Mouse (Mus musculus): ENCODE measurements around the gene Rhobtb1.

Rhobtb1 gene

DNA sequence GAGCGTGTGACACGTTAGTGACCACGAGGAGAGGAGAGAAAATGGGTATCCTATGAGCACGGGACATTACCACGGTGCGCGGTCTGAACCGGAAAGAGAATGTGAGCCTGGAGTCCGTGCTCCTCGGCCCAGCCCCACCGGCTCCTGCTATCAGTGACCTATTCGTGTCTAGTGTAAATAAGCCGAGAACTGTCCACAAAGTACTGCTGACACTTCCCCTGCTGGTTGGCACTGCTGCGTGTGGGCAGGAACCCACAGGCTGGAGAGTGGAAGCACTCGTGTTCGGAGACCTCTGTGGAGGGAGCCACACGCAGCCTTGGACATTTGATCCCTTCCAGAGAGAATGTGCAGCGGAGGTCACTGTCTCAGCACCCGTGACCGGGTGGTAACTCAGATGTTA is at the start of gene Rhobtb1:
Gene Rhobtb1, plus strand, starts transcription at position 390 of the 400 bp plus-strand sequence.
- DNase-seq (ENCODE audit: low spot score in 2 of 2), result no peak

DNA sequence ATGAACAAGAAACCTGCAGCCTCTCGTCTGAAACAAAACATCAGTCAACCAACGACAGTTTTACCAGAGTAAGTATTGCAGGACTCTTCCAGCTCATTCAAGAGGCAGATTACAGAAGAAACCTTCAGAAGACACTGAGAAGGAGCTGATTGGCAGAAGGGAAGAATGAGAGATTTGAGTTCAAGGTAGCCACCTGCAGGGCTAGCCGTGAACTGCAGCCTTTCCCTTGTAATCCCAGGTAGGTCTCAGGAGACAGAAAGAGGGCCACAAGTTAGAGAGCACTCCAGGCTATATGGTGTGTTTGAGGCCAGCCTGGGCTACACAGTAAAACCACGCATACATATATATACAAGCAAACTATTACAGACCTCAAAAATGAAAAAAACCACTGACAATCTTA is 49.2 kb upstream of the Rhobtb1 start:
- DNase-seq (ENCODE audit: low spot score in 2 of 2), result no peak

DNA sequence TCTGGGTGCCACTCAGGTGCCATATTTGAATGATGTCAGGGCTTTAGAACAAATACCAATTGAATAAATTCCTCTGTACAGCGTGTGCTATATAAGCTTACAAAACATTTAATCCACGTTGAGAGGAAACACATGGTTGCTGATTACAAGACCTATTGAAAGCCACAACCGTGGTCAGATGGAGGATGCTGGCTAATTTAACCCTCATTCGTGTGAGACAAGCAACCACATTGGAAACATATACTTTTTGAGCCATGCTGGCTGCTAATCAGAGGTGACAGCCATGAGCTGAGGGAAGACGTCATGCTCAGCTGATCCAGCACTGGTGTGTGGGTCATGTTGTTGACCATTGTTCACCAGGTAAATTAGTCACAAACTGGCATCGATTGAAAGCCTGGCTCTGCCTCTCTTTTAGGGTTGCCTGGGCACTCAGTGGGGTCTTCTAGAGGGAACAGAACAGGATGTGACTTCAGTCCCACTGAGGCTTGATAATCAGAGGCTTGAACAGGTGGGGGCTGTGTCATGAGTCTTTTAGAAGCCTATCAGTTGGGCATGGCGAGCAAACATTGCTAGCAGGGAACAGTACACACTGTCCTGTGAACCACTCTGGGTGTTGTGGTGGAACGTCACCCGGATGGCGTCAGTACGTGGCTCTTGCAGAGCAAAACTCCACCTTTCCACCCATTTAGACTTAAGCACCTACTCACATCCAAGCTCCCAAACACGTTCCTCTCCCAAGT is 46.9 kb upstream of the Rhobtb1 start:
- no peak for DNase-seq (ENCODE audit: low spot score in 2 of 2)

DNA sequence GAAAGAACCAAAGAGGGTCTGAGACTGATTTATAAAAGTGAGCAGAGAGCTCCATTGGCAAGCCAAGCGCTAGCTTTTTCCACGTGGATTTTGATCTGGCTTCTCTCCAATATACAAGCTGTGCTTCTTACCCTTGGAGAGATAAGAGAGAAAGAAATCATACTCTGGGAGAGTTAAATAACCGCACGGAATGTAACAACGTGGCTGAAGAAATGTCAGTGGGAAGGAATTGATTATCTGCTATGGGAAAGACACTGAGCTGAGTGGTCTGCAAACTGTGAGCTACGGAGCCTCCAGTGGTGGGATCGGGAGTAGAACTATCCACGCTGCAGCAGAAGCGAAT is 46.4 kb upstream of the Rhobtb1 start:
- no peak for DNase-seq (ENCODE audit: low spot score in 2 of 2)

DNA sequence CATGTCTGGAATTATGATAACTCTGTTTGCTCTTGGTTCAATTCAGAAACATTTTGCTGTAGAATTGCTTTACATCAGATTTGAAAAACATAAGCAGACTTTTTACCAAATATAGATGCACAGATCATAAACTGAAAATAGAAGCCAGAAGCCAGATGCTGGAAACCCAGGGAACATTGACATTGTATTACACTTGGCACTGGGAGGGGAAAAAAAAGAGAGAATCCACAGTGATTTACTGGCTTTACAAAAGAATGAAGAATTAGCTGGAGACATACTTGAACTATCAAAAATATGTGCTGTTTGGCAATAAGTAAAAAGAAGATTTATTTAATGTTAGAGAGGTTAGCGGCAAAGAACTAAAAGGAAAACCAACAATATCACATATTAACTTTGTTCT is 44.4 kb upstream of the Rhobtb1 start:
- DNase-seq (ENCODE audit: low spot score in 2 of 2), result no peak

DNA sequence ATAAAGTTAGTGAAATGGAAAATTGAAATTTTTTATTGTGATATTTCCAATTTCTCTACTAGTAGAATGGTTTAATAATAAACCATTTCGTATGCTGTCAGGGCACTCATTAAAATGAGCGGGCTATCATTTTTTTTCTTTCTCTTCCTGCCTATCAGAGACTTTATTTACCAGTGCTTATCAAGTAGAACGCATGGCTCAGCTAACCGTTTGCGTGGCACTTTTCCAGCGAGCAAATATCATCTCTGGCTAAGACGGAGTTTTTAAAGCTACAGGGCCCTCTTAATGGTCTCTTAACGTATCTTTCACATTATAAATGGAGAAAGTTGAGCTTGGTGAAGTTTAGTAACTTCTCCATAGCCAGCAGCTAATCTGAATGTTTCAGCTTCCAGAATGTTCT is 44.0 kb upstream of the Rhobtb1 start:
- no peak for DNase-seq (ENCODE audit: low spot score in 2 of 2)

DNA sequence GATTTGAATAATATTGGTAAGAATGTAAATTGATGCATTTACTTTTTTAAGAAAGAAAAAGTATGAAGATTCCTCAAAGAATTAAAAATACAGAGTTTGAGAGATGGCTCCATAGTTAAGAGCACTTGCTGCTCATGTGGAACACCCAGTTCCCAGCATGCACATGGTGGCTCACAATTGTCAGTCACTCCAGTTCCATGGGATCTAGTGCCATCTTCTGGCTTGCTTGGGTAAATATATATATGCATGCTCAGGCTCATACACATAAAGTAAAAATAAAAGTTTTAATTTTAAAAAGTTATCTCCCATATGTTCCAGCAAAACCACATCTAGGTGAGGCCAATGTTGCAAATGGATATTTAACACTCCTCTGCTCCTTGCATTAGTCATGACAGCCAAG is 36.9 kb upstream of the Rhobtb1 start:
- no peak for DNase-seq (ENCODE audit: low spot score in 2 of 2)

DNA sequence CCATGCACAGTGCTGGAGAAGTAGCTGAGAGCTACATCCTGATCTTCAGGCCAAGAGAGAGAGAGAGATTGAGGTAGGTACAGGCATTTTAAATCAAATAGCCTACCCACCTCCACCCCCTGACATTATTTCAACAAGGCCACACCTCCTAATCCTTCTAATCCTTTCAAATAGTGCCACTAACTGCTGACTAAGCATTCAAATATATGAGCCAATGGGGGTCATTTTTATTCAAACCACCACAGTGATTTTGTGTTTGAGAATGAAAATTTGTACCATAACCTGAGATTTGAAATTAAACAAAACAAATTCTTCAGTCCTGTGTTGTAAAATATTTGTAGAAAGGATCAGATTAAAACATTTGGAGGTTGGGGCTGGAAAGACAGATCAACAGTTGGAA is 33.2 kb upstream of the Rhobtb1 start:
- DNase-seq (ENCODE audit: low spot score in 2 of 2), result no peak

DNA sequence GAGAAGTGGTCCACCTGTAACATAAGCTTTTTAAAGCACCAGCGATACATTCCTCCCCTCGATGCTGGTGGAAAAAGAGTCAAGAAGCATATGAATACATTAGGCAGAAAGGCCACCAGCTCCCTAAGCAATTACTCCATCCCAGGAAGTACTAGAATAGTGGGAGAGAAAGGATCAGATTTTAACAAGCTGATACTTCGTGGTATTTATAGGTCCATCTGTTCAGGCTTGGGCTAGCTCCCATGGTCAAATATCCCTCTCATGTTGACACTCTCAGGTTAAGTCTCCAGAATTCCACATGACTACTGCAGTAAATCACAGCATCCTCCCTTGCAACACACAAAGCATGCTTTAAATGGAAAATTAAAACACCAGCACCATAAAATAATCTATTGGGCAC is 32.3 kb upstream of the Rhobtb1 start:
- DNase-seq (ENCODE audit: low spot score in 2 of 2), result no peak

DNA sequence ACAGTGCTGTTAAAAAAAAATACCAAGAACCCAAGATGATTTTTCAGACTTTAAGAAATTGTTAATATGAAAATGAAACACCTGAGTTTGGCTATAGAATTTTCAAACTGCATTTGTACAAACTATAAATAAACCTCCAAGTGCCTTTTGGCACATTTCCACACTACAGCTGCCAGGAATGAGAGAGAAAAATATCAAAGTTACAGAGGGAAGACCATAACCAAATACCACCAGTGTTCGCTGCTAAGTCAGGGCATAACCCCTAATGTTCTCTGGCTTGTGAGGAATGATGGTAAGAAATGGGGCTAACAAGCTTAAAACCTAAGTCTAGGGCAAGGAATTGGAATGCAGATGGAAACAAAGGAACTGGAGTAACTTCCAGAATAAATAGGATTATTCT is 31.8 kb upstream of the Rhobtb1 start:
- DNase-seq (ENCODE audit: low spot score in 2 of 2), result no peak

DNA sequence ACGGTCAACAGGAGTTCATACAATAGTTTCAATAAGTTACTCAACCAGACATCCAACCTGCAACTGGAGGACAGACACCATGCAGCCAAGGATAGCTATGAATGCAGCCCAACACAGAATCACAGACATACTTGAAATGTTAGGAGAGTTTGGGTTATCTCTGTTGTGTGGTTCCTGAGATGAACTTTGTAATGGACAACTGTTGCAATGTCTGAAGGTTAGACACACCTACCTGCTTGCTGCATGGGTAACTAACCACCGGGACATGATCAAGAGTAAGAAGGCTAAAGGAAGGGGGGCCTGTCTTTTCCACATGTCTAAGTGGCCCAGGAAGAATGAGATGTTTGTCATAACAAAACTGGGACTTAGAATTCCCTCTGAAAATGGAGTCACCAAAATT is 24.7 kb upstream of the Rhobtb1 start:
- no peak for DNase-seq (ENCODE audit: low spot score in 2 of 2)

DNA sequence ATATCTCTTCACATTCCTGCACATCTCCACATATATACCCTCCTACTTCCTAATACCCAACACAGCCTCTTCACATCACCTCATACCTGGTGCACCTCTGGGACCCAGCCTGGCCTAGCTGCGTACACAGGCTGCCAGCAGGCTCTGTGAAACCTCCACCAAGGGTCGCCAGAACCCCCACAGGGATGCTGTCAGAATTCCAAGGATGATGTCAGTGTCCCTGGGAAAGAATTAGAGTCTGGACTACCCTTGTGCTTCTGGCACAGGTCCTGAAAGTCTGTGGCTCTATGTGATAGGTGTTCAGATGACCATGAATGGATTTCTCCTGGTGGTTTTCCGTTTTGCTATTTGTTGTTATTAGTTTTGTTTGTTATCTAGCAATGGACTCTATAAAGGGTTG is 22.7 kb upstream of the Rhobtb1 start:
- no peak for DNase-seq (ENCODE audit: low spot score in 2 of 2)

DNA sequence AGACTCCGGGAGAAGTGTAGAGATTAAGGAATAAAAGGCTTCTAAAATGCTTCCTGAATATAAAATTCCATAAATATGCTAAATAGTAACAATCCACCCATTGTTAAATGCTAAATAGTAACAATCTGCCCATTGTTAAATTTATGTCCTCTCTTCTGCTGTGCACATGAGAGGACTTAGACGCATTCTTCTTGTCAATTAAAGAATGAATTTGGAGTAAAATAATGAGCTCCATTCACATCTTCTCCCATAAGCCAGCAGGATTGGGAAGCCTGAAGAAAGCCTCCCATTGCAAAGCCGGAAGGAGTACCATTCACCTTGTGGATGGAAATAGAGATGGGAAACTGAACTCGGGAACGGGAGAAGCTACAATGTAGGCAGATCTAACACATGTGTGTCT is 20.6 kb upstream of the Rhobtb1 start:
- DNase-seq (ENCODE audit: low spot score in 2 of 2), result no peak

DNA sequence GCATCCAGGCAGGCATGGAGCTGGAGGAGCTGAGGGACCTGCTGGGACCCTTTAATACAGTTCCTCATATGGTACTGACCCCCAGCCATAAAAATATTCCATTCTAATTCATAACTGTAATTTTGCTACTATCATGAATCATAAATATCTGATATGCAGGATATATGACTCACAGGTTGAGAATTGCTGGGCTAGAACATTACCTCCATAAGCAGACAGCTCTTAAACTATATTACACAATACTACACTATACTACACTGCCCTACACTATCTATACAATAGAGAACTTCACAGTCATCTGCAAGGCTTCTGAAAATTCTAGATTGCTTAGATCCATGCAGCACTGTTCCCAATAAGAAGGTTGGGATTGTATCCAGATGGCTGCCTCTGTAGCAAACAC is 16.9 kb upstream of the Rhobtb1 start:
- DNase-seq (ENCODE audit: low spot score in 2 of 2), result no peak

DNA sequence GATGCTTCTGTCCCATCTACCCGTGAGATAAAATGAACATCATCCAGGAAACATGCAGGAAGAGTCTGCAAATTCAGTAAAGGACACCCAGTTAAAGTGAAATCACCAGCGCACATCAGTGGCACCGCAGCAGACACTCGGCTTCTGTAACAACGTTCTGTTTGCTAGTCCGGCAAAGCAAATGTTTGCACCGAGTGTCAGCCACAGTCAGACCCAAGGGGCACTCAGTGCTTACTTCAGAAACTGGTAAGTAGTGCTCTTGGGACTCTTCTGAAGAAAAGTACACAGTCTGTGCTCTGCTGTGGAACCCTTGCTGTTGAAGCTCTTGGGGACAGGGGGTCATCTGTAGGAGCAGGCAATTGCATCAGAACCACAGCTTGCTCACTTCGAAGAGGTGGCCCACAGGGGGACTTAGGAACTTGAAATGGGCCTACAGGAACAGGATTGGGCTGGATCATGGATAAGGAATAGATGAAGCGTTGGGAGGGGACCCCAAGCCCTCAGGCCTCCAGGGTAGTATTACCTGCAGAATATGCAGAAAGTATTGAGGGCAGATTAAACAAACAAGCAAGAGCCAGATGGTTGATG is 14.9 kb upstream of the Rhobtb1 start:
- no peak for DNase-seq (ENCODE audit: low spot score in 2 of 2)

DNA sequence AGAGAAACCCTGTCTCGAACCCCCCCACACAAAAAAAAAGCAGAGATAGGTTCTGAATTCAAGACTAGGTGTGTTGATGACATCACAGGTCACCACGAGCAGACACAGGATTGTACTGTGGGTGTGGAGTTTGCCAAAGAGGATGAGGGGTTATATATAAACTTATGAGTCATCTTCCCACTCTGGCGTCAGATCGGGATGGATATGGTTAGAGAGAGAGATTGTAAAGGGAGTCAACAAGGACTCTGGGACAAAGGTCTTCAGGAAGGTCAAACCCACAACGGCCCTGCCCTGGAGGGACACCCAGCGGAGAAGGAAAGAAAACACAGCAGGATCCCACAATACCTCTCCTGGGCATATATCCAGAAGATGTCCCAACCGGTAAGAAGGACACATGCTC is 2.0 kb upstream of the Rhobtb1 start:
- DNase-seq (ENCODE audit: low spot score in 2 of 2), result no peak

DNA sequence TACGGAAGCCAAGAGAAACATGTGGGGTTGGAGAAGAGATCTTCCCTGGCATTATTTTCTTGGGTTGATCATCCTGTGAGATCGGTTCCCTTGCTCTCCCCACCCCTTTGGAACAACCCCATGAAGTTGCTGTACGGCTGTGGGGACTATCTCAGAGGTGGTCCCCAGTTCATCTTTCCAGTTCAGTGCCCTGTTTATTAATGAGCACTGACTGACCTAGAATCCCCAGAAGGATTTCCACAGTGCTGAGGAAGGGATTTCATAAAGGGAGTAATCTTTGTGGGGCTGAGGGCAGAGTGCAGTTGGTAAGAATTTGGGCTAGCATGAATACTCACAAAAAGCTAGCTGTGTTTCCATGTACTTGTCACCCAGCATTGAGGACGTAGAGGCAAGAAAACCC is 1.7 kb downstream of the Rhobtb1 start:
- no peak for DNase-seq (ENCODE audit: low spot score in 2 of 2)

DNA sequence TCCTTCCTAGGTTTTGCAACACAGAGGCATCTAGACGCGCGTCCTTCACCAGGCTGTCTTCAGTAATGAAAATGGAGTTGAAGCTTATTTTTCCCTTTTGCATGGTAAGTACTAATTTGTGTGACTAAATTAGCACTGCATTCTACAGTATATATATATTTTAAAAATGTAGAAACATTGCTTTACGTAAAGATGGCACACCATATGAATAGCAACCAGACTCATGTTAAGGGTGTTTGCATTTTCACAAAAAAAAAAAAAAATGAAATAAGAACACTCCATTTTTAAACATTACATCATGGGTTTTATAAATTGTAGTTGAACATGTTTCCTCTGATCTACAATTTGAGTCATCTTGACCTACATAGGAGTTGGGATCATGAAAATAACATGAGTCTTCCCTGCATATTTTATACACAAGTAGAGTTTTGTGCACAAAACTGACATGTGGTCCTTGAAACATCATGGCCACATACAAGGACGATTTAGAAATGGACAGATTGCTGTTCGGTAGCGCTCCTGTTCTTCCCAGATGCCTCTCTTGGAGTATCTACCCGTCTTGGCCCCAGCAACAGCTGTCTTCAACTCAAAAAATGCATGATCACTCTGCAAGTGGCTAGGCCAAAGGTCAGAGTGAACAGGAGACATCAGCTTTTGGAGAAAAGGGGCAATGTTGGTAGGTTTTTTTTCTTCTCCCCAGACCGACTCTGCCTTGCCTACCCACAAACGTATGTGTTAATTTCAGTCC is 4.4 kb downstream of the Rhobtb1 start:
- DNase-seq (ENCODE audit: low spot score in 2 of 2), result no peak

DNA sequence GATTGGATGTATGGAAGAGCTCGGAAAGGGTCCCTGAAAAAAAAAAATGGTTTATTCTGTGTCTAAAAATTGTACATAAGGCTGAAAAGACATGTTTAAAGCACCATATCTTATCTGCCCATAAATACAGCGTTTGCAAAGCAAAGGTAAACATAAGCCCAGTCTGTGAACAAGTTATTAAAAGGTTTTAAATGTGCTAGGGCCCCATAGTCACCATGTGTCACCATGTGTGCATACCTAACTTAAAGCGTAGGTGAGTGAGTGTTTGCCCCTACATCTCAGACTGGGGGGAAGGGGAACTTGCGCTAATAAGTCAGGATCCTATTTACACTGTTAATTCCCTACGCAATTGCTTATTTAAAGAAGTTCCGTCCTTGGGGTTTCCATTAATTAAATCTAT is 5.2 kb downstream of the Rhobtb1 start:
- DNase-seq (ENCODE audit: low spot score in 2 of 2), result no peak

DNA sequence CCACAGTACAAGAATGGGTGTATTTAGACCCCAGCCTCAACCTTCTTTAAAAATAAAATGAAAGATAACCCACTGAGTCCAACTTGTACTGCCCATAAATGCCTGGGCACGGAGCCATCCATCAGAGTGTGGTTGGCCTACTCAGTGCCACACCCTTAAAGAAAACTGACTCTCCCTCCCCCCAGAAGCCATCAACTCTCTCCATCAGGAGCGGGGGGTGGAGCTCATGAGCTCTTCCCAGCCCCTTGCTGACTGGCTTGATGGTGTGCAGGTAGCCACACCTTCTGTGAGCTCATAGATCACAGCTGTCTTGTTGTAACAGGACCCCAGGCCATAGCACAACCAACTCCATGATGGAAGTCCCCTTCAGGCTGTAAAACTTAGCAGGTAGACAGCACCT is 6.2 kb downstream of the Rhobtb1 start:
- no peak for DNase-seq (ENCODE audit: low spot score in 2 of 2)

DNA sequence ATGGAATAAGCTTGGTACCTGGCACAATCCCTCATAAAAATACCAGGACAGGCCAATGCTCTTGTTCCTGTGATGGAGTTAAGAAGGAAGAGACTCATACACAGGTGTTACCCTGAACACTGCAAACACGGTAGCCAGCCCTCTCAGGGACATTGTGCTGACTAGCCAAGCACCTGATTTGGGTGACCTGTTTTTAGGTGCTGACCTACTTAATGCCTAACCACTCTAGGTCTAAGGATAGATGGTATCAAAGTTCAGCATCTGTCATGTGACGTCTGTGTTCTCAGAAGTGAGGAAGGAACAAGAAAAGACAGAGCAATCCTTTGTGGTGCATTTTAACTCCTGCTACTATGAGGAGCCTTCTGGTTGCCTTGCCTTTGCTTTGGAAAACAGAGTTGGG is 9.6 kb downstream of the Rhobtb1 start:
- DNase-seq (ENCODE audit: low spot score in 2 of 2), result no peak

DNA sequence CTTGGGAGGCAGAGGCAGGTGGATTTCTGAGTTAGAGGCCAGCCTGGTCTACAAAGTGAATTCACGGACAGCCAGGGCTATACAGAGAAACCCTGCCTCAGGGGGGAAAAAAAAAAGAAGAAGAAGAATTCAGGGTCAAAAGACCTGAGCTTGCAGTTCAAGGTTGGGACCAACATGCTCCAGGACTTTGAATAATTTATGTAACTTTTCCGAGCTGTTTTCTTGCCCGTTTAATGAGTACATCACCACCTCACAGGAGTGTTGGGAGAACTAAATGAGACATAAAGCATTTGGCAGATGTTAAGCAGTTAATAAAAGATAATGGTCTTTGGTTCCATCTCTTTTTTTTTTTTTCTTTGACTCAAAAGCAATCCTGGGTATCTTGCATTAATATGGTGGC is 10.3 kb downstream of the Rhobtb1 start:
- no peak for DNase-seq (ENCODE audit: low spot score in 2 of 2)

DNA sequence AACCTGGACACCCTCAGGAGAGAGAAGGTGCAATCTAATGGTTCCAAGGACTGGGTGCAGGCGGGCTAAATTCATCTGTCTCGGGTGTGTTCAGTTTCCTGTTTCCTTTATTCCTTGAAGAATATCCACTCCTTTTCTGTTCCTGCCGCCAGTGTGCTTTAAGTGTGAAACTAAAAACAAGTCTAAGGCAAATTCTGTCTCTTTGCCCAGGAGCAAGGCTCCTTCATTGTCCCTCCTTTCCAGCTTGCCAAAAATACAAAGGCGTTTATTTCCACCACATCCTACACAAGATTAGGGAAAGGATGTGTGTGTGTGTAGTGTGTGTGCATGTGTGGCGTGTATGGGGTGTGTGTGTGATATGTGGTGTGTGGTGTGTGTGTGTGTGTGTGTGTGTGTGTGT is 11.3 kb downstream of the Rhobtb1 start:
- no peak for DNase-seq (ENCODE audit: low spot score in 2 of 2)

Data from heart, adult 9 months (tissue).